Mouse (Mus musculus) liver, embryonic 11.5 days (tissue): Measurements from ENCODE around the gene Gm7347. TPM values are rescaled to one million over a fixed set of nuclear protein-coding genes. Genes with fewer than 3 reads are reported as not detected.
"Not testable (repeated sequence)": the region's sequence is repeated elsewhere in the genome, so short reads cannot be mapped to it uniquely, and the experiment has no call there.

Source experiments
- ATAC-seq: fragments of 200-750 bp; cut with Nextera tagmentation; replicated peaks from 2 replicates; pipeline ENCODE4 v1.8.0; 2017; ENCODE audit warnings: moderate number of reproducible peaks, mild to moderate bottlenecking, moderate TSS enrichment, moderate library complexity; ENCODE audit not compliant: low FRiP score
- DNase-seq: peaks from one replicate; pipeline ENCODE4 v3.0.0-alpha.2; 2017; ENCODE audit warnings: low spot score
- H3K27ac ChIP-seq: fragments of 300-500 bp; sonication (generic); 2 replicates; pipeline ENCODE4 v1.5.1; 2014; ENCODE audit warnings: mild to moderate bottlenecking, low read depth, low read length, control low read depth
- H3K27me3 ChIP-seq: fragments of 300-500 bp; sonication (generic); replicated peaks from 2 replicates; pipeline ENCODE4 v1.6.1; 2014; ENCODE audit warnings: low read length, mixed read lengths; ENCODE audit not compliant: control insufficient read depth, insufficient read depth
- H3K36me3 ChIP-seq: fragments of 300-500 bp; sonication (generic); 2 replicates; pipeline ENCODE4 v1.6.1; 2014; ENCODE audit warnings: mild to moderate bottlenecking, low read length, moderate library complexity, mixed read lengths; ENCODE audit not compliant: control insufficient read depth, insufficient read depth
- H3K4me1 ChIP-seq: fragments of 300-500 bp; sonication (generic); replicated peaks from 2 replicates; pipeline ENCODE4 v1.6.1; 2014; ENCODE audit warnings: low read length, mixed read lengths; ENCODE audit not compliant: control insufficient read depth, insufficient read depth
- H3K4me2 ChIP-seq: fragments of 300-500 bp; sonication (generic); 2 replicates; pipeline ENCODE4 v1.6.1; 2014; ENCODE audit warnings: mild to moderate bottlenecking, control low read depth, moderate library complexity
- H3K4me3 ChIP-seq: fragments of 300-500 bp; sonication (generic); 2 replicates; pipeline ENCODE4 v1.5.1; 2014; ENCODE audit warnings: low read depth, low read length, control low read depth
- H3K9ac ChIP-seq: fragments of 300-500 bp; sonication (generic); 2 replicates; pipeline ENCODE4 v1.6.1; 2014; ENCODE audit warnings: low read depth, low read length, control low read depth
- H3K9me3 ChIP-seq: fragments of 300-500 bp; sonication (generic); 2 replicates; pipeline ENCODE4 v1.6.1; 2016; ENCODE audit warnings: low read length, inconsistent platforms, mixed read lengths; ENCODE audit not compliant: control insufficient read depth
- WGBS: fragments of 180-500 bp; shearing (Covaris S2); extraction: QIAGEN DNeasy Blood & Tissue Kit; methylation state at CpG from one replicate; pipeline ENCODE4 v1.1.7; 2014; 5-methylcytosine and 5-hydroxymethylcytosine counted together
- polyA plus RNA-seq: library from polyadenylated mRNA; unstranded; fragments of >200 nt; fragmentation: Nextera tagmentation; extraction: Ambion mirVana; gene quantifications from 2 replicates; pipeline ENCODE4 v1.2.1, GENCODE M21; 2014

The Gm7347 gene
- polyA plus RNA-seq, 1 experiment from 2014 or later, result not detected

GRCm38 (mm10) chr5:26004698-26005097 is 53.7 kb downstream of the Gm7347 start, which contains the start of gene Gm1979:
Gm1979 (minus strand) TSS chr5:26004798.
- H3K4me2 ChIP-seq, H3K27ac ChIP-seq, DNase-seq, H3K36me3 ChIP-seq, H3K4me1 ChIP-seq, H3K4me3 ChIP-seq, H3K9ac ChIP-seq, H3K9me3 ChIP-seq, H3K27me3 ChIP-seq, ATAC-seq: not testable (repeated sequence)
- 80% methylated on average over 1 of the region's 2 CpGs for WGBS

Other genes starting within 250 kb of the Gm7347 start
- gene Gm21663, start 116.2 kb downstream of the Gm7347 start, polyA plus RNA-seq, result not detected in 2 replicates
- gene Gm21671, start 104.2 kb downstream of the Gm7347 start, polyA plus RNA-seq, result not detected in 2 replicates
- gene Gm21680, start 85.9 kb downstream of the Gm7347 start, polyA plus RNA-seq, result 0.17 TPM in 1 of 2 replicates, not detected in the other
- gene Gm21698, start 69.9 kb downstream of the Gm7347 start, polyA plus RNA-seq, result 0.07 TPM in 1 of 2 replicates, not detected in the other
- not detected in 2 replicates for gene Gm1979, start 53.8 kb downstream of the Gm7347 start, polyA plus RNA-seq
- gene Gm5862, start 35.7 kb downstream of the Gm7347 start, polyA plus RNA-seq, result not detected in 2 replicates
- gene Speer4a, start 19.0 kb downstream of the Gm7347 start, polyA plus RNA-seq, result 0.11 TPM in 1 of 2 replicates, not detected in the other
- not detected in 2 replicates for gene Gm10471, start 30.7 kb upstream of the Gm7347 start, polyA plus RNA-seq
- gene 5031410I06Rik, start 46.8 kb upstream of the Gm7347 start, polyA plus RNA-seq, result 0.07 TPM in 1 of 2 replicates, not detected in the other
- not detected in 2 replicates for gene Gm10220, start 62.8 kb upstream of the Gm7347 start, polyA plus RNA-seq
- not detected in 2 replicates for gene Gm7361, start 199.1 kb upstream of the Gm7347 start, polyA plus RNA-seq